In genomic region chr10:21196646-21197116, GRCm38 (mm10) we compare ENCODE assay signal across 13 mouse cellular contexts. TPM values are rescaled to one million over a fixed set of nuclear protein-coding genes. Genes with fewer than 3 reads are reported as not detected.
A peak's percentile ranks its signal among the peaks of the same experiment; 100 is the strongest.
DNase-seq lines count a peak whose midpoint lies in the region; ATAC-seq lines count a peak whose summit lies in the region.
"Had no signal": no experiment of that assay in that cellular context is flagged by ENCODE, and none has a peak within 500 bp of the region (broad histone marks: within the 10 kb centered on the region; RNA-seq: fewer than 3 reads in every experiment).

No protein-coding gene starts in this region.

- peak; percentile 82 for ATAC-seq in inflammation-experienced regulatory T-cells, adult 6 months
- ATAC-seq in megakaryocyte-erythroid progenitor cell, adult 5-6 weeks (replicated peaks; ENCODE audit: low FRiP score, low TSS enrichment, poor library complexity, severe bottlenecking), result peak; percentile 96

- peak; percentile 62 for DNase-seq in spleen, adult 12 weeks (ENCODE audit: low spot score)
- no peak for DNase-seq in spleen, adult 18-20 months
- peak; percentile 65 to 76 for DNase-seq in thymus, postnatal 36 days
- DNase-seq in B cell, adult 2 months, result no peak
- no peak for DNase-seq in layer of hippocampus, postnatal 10 days (ENCODE audit: low spot score in 2 of 2)
- no peak for DNase-seq in cerebellum, adult 11-12 months
- DNase-seq: cerebellum, adult 9-10 months; heart, postnatal 10 days; kidney, postnatal 10 days; lung, postnatal 4 days had no signal

RNA-seq across cellular contexts. Expression of gene Myb, which starts 35.9 kb away (rescaled TPM):
- 1 to 10 TPM; 6.7 to 8.2 (median 7.3) TPM for polyA plus RNA-seq in inflammation-experienced regulatory T-cells, adult 6 months (2017; shearing (Covaris generic))
- 558 and 586 TPM in 2 replicates for total RNA-seq in megakaryocyte-erythroid progenitor cell, adult 5-6 weeks (2014; fragmentation: Nextera tagmentation)
- total RNA-seq in megakaryocyte-erythroid progenitor cell, adult 5-6 weeks (2017), result 527 and 574 TPM in 2 replicates
- total RNA-seq in layer of hippocampus, postnatal 10 days (2021), result 1 to 10 TPM; 1.5 to 2.1 TPM
- total RNA-seq: adrenal gland, adult 18-20 months had no signal

Comparison
In these comparisons a context has a peak if more than half of its experiments do, and no peak if none do; other contexts are left out.
1. DNase-seq: peak in spleen, adult 12 weeks (single experiment) and thymus, postnatal 36 days (2 of 2); none in spleen, adult 18-20 months (0 of 2), B cell, adult 2 months (0 of 2), layer of hippocampus, postnatal 10 days (0 of 2) and cerebellum, adult 11-12 months (single experiment).
2. RNA of gene Myb, which starts 35.9 kb away (total RNA-seq): 527 to 586 TPM in megakaryocyte-erythroid progenitor cell, adult 5-6 weeks; 1.5 to 2.1 TPM in layer of hippocampus, postnatal 10 days; every median in the first group is over 100 times any median in the second.